Mouse (Mus musculus) C2C12 (cell line): ENCODE data around the gene Cerk.

Experiments used
- CTCF ChIP-seq: IDR thresholded peaks from one replicate; pipeline ENCODE4 v1.5.1; 2011; ENCODE audit not compliant: control insufficient read depth, insufficient read depth, insufficient read length
- MAX ChIP-seq: IDR thresholded peaks from one replicate; pipeline ENCODE4 v1.6.1; 2011; ENCODE audit warnings: mild to moderate bottlenecking, control low read depth

- TF ChIP-seq MAX (no peak), CTCF (no peak)
Observed at GRCm38 (mm10) chr15:86093236-86093635, 92.7 kb downstream of the Cerk start.
